Mouse (Mus musculus) neutrophil, adult 5-6 weeks (primary cell): ENCODE data around the gene Pitpna. TPM values are rescaled to one million over a fixed set of nuclear protein-coding genes. Genes with fewer than 3 reads are reported as not detected.

Experiments
- ATAC-seq: fragments of 151-379, 151-347 bp; 2 replicates; pipeline ENCODE4 v1.8.0; 2017; ENCODE audit warnings: mild to moderate bottlenecking, moderate TSS enrichment; ENCODE audit not compliant: insufficient number of reproducible peaks, poor library complexity, low FRiP score, severe bottlenecking; ENCODE audit errors: extremely low read depth
- total RNA-seq: library from RNA; stranded (forward); fragments of 200-1000 nt; gene quantifications from 2 replicates; pipeline ENCODE4 v1.2.3, GENCODE M21; 2017

Pitpna gene
- total RNA-seq, 1 experiment from 2014 or later: 88.9 TPM

- ATAC-seq: no peak
These were observed 34.9 kb downstream of the Pitpna start for GRCm38 (mm10) chr11:75622588-75623329.

- ATAC-seq: no peak
These were observed 36.2 kb downstream of the Pitpna start for GRCm38 (mm10) chr11:75624102-75624554.

GRCm38 (mm10) chr11:75625820-75626219 is 37.9 kb downstream of the Pitpna start:
- ATAC-seq: no peak

- ATAC-seq: no peak
These were observed 42.2 kb downstream of the Pitpna start for GRCm38 (mm10) chr11:75630098-75630497.

GRCm38 (mm10) chr11:75630645-75631229 is 42.8 kb downstream of the Pitpna start, which contains the start of gene Inpp5k:
TSS of gene Inpp5k (plus strand) at chr11:75630988.
- peak; percentile 95 for ATAC-seq

- ATAC-seq: no peak
These were observed 43.8 kb downstream of the Pitpna start for GRCm38 (mm10) chr11:75631561-75632225.

- ATAC-seq: no peak
These were observed 45.0 kb downstream of the Pitpna start for GRCm38 (mm10) chr11:75632921-75633320.

GRCm38 (mm10) chr11:75634801-75635200 is 46.9 kb downstream of the Pitpna start:
- ATAC-seq: no peak

GRCm38 (mm10) chr11:75635315-75635714 is 47.4 kb downstream of the Pitpna start:
- no peak for ATAC-seq

- ATAC-seq: no peak
These were observed 55.4 kb downstream of the Pitpna start for GRCm38 (mm10) chr11:75643323-75643722.

GRCm38 (mm10) chr11:75644684-75645083 is 56.8 kb downstream of the Pitpna start:
- ATAC-seq: peak; percentile 86

GRCm38 (mm10) chr11:75647681-75648211 is 59.8 kb downstream of the Pitpna start:
- no peak for ATAC-seq

GRCm38 (mm10) chr11:75649155-75649561 is 61.3 kb downstream of the Pitpna start:
- no peak for ATAC-seq

GRCm38 (mm10) chr11:75650311-75650710 is 62.4 kb downstream of the Pitpna start, which contains the start of gene Myo1c:
TSS of gene Myo1c (plus strand) at chr11:75650504.
- no peak for ATAC-seq

GRCm38 (mm10) chr11:75650958-75651425 is 63.1 kb downstream of the Pitpna start:
- no peak for ATAC-seq

GRCm38 (mm10) chr11:75651426-75652221 is 63.7 kb downstream of the Pitpna start:
- peak; percentile 14 for ATAC-seq

GRCm38 (mm10) chr11:75652222-75652941 is 64.5 kb downstream of the Pitpna start:
- ATAC-seq: no peak
